Mouse (Mus musculus) midbrain, embryonic 16.5 days (tissue): ENCODE data around the gene Slc3a1. TPM values are rescaled to one million over a fixed set of nuclear protein-coding genes. Genes with fewer than 3 reads are reported as not detected.

Experiments used
- ATAC-seq: fragments of 200-750 bp; cut with Nextera tagmentation; 2 replicates; pipeline ENCODE4 v1.8.0; 2017; ENCODE audit warnings: moderate TSS enrichment
- H3K27ac ChIP-seq: fragments of 300-500 bp; sonication (generic); 2 replicates; pipeline ENCODE4 v1.5.1; 2014; ENCODE audit warnings: mild to moderate bottlenecking, low read length, mixed read lengths
- H3K27me3 ChIP-seq: fragments of 300-500 bp; sonication (generic); 2 replicates; pipeline ENCODE4 v1.6.1; 2014; ENCODE audit warnings: low read depth, low read length, mixed read lengths; ENCODE audit not compliant: control insufficient read depth, insufficient read depth
- H3K36me3 ChIP-seq: fragments of 300-500 bp; sonication (generic); 2 replicates; pipeline ENCODE4 v1.6.1; 2014; ENCODE audit warnings: mild to moderate bottlenecking, low read length, moderate library complexity, mixed read lengths; ENCODE audit not compliant: control insufficient read depth, insufficient read depth
- H3K4me1 ChIP-seq: fragments of 300-500 bp; sonication (generic); 2 replicates; pipeline ENCODE4 v1.6.1; 2014; ENCODE audit warnings: mild to moderate bottlenecking, low read length, mixed read lengths; ENCODE audit not compliant: control insufficient read depth, insufficient read depth
- H3K4me2 ChIP-seq: fragments of 300-500 bp; sonication (generic); 2 replicates; pipeline ENCODE4 v1.6.1; 2014; ENCODE audit warnings: mild to moderate bottlenecking, low read length, mixed read lengths
- H3K4me3 ChIP-seq: fragments of 300-500 bp; sonication (generic); 2 replicates; pipeline ENCODE4 v1.5.1; 2014; ENCODE audit warnings: low read depth, mild to moderate bottlenecking, low read length, moderate library complexity, mixed read lengths
- H3K9ac ChIP-seq: fragments of 300-500 bp; sonication (generic); 2 replicates; pipeline ENCODE4 v1.6.1; 2014; ENCODE audit warnings: low read depth, low read length, mixed read lengths
- H3K9me3 ChIP-seq: fragments of 300-500 bp; sonication (generic); replicated peaks from 2 replicates; pipeline ENCODE4 v1.6.1; 2014; ENCODE audit warnings: mild to moderate bottlenecking, low read length, mixed read lengths; ENCODE audit not compliant: control insufficient read depth, poor library complexity, severe bottlenecking
- WGBS: fragments of 180-500 bp; shearing (Covaris S2); extraction: QIAGEN DNeasy Blood & Tissue Kit; methylation state at CpG from one replicate; pipeline ENCODE4 v1.1.7; 2014; 5-methylcytosine and 5-hydroxymethylcytosine counted together
- polyA plus RNA-seq: library from polyadenylated mRNA; unstranded; fragments of >200 nt; fragmentation: Nextera tagmentation; extraction: Ambion mirVana; gene quantifications from 2 replicates; pipeline ENCODE4 v1.2.1, GENCODE M21; 2015

Gene Slc3a1
- 0.20 and 0.27 TPM in 2 replicates for polyA plus RNA-seq

DNA sequence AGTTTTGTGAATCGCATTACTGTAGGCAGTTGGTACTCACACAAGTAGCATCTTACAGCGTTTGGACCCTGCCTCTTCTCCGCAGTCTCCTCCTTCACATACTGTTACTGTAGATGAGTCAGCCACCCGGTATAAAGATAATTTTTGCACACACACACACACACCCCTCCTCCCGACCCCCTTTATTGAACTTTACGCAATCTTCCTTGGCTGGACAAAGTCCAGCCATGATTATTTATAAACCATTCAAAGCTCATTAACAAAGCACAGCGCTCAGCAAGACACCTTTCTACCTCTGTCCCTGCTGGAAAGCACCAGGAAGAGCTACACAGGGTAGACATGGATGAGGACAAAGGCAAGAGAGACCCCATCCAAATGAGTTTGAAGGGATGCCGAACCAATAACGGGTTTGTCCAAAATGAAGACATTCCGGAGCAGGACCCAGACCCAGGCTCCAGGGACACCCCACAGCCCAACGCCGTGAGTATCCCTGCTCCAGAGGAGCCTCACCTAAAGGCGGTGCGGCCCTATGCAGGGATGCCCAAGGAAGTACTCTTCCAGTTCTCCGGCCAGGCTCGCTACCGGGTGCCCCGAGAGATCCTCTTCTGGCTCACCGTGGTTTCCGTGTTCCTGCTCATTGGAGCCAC lies at the start of gene Slc3a1:
Gene Slc3a1 (plus strand): TSS at position 284 of the 647 bp plus-strand sequence.
- ATAC-seq: no peak
- no peaks in the 10 kb centered on the region; the same call in 1 of the 2 replicates for H3K4me1 ChIP-seq
- no peaks in the 10 kb centered on the region for H3K27me3 ChIP-seq
- no peaks in the 10 kb centered on the region for H3K36me3 ChIP-seq
- no peak within 1 kb of the TSS for H3K9ac ChIP-seq
- no peak within 1 kb of the TSS for H3K4me2 ChIP-seq
- no peak within 1 kb of the TSS for H3K4me3 ChIP-seq
- no peak within 1 kb of the TSS for H3K27ac ChIP-seq
- H3K9me3 ChIP-seq: no peaks in the 10 kb centered on the region
- WGBS: 81% methylated on average over 20 of the region's 20 CpGs

DNA sequence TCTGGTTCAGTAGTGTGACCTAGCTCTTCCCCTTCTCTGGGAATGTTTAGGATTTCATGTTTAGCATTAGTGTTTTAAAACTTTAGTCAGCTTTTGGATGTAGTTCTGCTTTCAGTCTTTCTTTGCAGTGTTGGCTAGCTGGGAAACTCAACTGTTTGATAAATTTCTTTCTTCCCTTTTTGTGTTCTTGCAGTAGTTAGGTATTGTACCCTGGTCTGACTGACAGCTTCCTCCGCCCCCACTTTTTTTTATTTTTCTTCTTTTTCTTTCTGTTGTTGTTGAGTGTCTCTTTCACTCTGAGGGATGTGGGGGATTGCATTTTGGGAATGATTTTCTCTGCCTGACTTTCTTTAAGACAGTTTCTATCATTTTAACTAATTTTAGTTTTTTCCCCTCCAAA lies 46.5 kb upstream of the Slc3a1 start:
- no peak for ATAC-seq
- Histone ChIP-seq H3K27me3 (no peaks in the 10 kb centered on the region), H3K27ac (no peak overlapping the region), H3K9me3 (no peaks in the 10 kb centered on the region), H3K4me2 (no peak overlapping the region), H3K9ac (no peak overlapping the region), H3K36me3 (0 out of 2 replicates have a peak, but pooled peaks cover 2% of the 10 kb centered on the region), H3K4me3 (no peak overlapping the region), H3K4me1 (peaks cover 2% of the 10 kb centered on the region; the same call in 1 of the 2 replicates)
- WGBS: 71% methylated on average over 1 of the region's 1 CpGs

DNA sequence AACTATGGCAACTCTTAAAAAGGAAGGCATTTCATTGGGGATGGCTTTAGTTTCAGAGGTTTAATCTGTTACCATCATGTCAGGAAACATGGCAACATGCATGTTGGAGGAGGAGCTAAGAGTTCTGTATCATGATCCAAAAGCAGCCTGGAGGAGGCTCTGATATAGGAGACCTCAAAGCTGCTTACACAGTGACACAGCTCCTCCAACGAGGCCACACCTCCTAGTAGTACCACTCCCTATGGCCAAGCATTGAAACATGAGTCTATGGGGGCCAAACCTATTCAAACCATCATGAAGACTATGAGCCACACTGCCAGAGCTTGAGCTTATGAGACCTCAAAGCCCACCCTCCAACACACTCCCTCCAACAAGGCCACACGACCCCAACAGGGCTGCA lies 45.4 kb upstream of the Slc3a1 start:
- H3K4me2 ChIP-seq: no peak overlapping the region
- no peak overlapping the region for H3K9ac ChIP-seq
- H3K4me3 ChIP-seq: no peak overlapping the region
- ATAC-seq: peak; percentile 28; the same call in 1 of the 2 replicates
- no peak overlapping the region for H3K27ac ChIP-seq
- H3K36me3 ChIP-seq: no peaks in the 10 kb centered on the region
- H3K4me1 ChIP-seq: peaks cover 6% of the 10 kb centered on the region; the same call in 1 of the 2 replicates
- WGBS: 73% methylated on average over 2 of the region's 2 CpGs
- no peaks in the 10 kb centered on the region for H3K27me3 ChIP-seq
- H3K9me3 ChIP-seq: no peaks in the 10 kb centered on the region

DNA sequence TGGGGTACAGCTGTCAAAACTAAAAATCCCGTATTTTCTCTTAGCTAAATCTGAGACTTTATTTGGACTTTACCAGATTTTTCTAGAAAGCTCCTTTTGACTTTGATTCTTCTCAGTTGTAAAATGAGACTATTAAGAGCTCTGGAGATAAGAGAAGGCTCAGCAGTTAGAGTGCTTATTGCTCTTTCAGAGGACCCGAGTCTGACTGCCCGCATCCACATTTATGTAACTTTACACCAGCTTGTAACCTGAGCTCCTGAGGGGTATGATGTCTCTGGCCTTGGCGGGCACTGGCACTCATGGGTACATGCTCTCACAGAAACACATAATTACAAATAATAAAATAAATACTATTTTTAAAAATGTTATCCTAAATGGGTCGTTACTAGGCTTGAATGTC lies 41.8 kb upstream of the Slc3a1 start:
- no peak overlapping the region for H3K9ac ChIP-seq
- no peaks in the 10 kb centered on the region for H3K36me3 ChIP-seq
- no peak overlapping the region for H3K4me3 ChIP-seq
- no peak overlapping the region for H3K4me2 ChIP-seq
- no peak for ATAC-seq
- no peaks in the 10 kb centered on the region for H3K27me3 ChIP-seq
- WGBS: 83% methylated on average over 5 of the region's 5 CpGs
- H3K9me3 ChIP-seq: no peaks in the 10 kb centered on the region
- H3K4me1 ChIP-seq: peaks cover 10% of the 10 kb centered on the region; the same call in 1 of the 2 replicates
- no peak overlapping the region for H3K27ac ChIP-seq

DNA sequence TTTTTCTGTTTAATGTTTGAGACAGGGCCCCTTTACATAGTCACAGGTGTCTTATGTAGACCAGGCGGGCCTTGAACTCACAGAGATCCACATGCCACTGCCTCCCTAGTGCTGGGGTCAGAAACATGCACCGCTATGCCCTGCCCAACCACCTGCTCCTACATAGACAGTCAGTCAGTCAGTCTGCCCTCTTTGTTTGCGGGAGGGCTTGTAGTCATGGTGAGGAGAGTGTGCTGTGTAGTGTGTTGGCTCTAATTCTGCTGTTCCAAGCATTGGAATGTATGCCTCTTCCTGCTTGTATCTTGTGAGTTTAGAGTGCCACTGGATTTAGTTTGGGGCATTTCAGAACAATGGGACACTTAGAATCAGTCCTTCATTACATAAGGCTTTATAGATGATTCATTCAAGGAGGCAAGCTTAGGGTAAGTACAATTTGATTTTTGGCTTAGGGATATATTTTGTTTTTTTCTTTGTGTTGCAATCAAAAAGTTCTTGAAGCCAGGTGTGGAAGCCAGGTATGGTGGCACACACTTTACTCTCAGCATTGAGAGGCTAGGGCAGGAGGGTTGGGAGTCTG lies 40.3 kb upstream of the Slc3a1 start:
- Histone ChIP-seq H3K9me3 (no peaks in the 10 kb centered on the region), H3K36me3 (no peaks in the 10 kb centered on the region), H3K27me3 (no peaks in the 10 kb centered on the region), H3K27ac (no peak overlapping the region), H3K4me2 (no peak overlapping the region), H3K4me1 (peaks cover 8% of the 10 kb centered on the region; the same call in 1 of the 2 replicates), H3K9ac (no peak overlapping the region), H3K4me3 (no peak overlapping the region)
- WGBS: 81% methylated on average over 3 of the region's 3 CpGs
- ATAC-seq: 0 out of 2 replicates have a peak, but pooled peaks have one; percentile 32

DNA sequence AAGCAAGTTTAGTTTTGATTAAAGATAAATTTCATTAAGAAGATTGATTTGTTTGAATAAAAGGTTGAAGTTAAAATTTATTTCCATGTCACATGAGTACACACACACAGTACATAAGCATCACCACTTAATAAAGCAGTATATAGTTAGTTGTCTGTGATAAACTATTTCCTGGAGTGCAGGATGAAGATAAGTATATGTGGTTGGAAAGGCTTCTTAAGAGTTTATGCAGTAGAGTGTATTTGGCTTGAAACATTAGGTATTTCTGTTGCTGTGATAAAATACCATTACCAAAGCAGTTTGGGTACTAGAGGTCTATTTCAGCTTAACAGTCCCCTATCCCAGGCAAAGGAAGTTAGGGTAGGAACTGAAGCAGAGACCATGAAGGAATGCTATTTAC lies 39.7 kb upstream of the Slc3a1 start:
- no peak overlapping the region for H3K4me2 ChIP-seq
- ATAC-seq: no peak
- H3K4me1 ChIP-seq: peaks cover 8% of the 10 kb centered on the region; the same call in 1 of the 2 replicates
- H3K4me3 ChIP-seq: no peak overlapping the region
- no peaks in the 10 kb centered on the region for H3K36me3 ChIP-seq
- no peaks in the 10 kb centered on the region for H3K9me3 ChIP-seq
- H3K27me3 ChIP-seq: no peaks in the 10 kb centered on the region
- H3K27ac ChIP-seq: no peak overlapping the region
- H3K9ac ChIP-seq: no peak overlapping the region

DNA sequence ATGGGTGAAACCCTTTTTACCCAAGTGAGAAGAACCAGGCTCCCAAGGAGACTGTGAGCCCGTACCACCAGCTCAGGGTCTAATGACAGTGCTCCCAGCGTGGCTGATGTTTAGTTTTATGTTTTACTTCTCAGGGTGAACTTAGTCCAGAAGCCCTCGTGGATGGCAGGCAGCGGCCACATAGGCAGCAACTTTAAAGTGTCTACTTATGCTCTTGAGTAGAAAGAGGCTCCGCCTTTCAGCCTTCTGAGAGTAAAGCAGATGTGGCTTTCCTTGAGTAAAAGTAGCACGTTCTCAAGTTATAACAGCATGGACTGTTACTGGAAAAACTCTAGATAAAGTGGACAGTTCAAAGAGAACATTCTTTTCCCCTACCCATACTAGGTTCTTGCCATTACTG lies 32.3 kb upstream of the Slc3a1 start:
- no peak overlapping the region for H3K9ac ChIP-seq
- ATAC-seq: no peak
- H3K27me3 ChIP-seq: no peaks in the 10 kb centered on the region
- WGBS: 87% methylated on average over 6 of the region's 6 CpGs
- H3K4me3 ChIP-seq: no peak overlapping the region
- no peak overlapping the region for H3K27ac ChIP-seq
- H3K9me3 ChIP-seq: no peaks in the 10 kb centered on the region
- H3K36me3 ChIP-seq: no peaks in the 10 kb centered on the region
- H3K4me2 ChIP-seq: no peak overlapping the region
- no peaks in the 10 kb centered on the region for H3K4me1 ChIP-seq

DNA sequence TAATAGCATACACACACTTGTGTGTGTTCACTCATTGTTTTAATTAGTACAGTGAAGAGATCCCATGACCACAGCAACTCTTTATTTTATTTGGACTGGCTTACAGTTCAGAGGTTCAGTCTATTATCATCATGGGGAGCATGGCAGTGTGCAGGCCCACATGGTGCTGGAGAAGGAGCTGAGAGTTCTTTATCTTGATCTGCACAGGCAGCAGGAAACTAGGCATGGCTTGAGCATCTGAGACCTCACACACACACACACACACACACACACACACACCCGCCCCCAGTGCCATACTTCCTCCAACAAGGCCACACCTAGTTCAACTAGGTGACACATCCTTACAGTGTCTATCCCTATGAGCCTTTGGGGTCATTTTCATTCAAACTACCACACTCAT lies 30.5 kb upstream of the Slc3a1 start:
- Histone ChIP-seq H3K4me3 (no peak overlapping the region), H3K9me3 (no peaks in the 10 kb centered on the region), H3K36me3 (no peaks in the 10 kb centered on the region), H3K9ac (no peak overlapping the region), H3K4me2 (no peak overlapping the region), H3K27me3 (no peaks in the 10 kb centered on the region), H3K4me1 (no peaks in the 10 kb centered on the region), H3K27ac (no peak overlapping the region)
- WGBS: 100% methylated on average over 1 of the region's 1 CpGs
- ATAC-seq: no peak

DNA sequence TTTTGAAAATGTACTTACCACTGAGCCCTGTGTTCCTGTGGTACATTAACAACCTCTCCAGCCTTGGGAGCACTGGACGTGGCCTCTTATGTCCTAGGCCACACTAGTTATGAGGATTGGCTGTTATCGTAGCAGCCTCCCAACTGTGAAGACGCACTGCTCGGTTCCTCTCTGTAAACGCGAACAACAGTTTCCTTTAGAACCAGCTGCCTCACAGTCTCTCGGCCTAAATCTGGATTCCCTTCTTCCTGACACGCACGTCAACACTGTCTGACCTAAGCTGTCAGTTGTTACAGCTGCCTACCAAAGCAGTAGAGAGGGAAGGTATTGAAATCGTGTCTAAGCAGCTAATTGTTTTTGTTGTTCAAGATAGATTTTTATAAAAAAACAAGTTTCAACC lies 28.5 kb upstream of the Slc3a1 start:
- H3K4me1 ChIP-seq: no peaks in the 10 kb centered on the region
- 68% methylated on average over 10 of the region's 10 CpGs for WGBS
- no peaks in the 10 kb centered on the region for H3K27me3 ChIP-seq
- H3K36me3 ChIP-seq: no peaks in the 10 kb centered on the region
- no peak overlapping the region for H3K27ac ChIP-seq
- no peak overlapping the region for H3K4me2 ChIP-seq
- no peaks in the 10 kb centered on the region for H3K9me3 ChIP-seq
- H3K9ac ChIP-seq: no peak overlapping the region
- no peak overlapping the region for H3K4me3 ChIP-seq
- ATAC-seq: no peak
